Mouse (Mus musculus): ENCODE data around the gene Hoxa9.

- TF ChIP-seq CTCF (IDR thresholded peaks at IDR 0.05; ENCODE audit: low read depth, low read length) (no peak), POLR2A (IDR thresholded peaks at IDR 0.05; ENCODE audit: borderline replicate concordance, low read depth, low read length) (no peak)
Observed at GRCm38 (mm10) chr6:52252016-52252774, 21.3 kb upstream of the Hoxa9 start.

Measured in bone marrow macrophage, adult 2 months (primary cell).